Mouse (Mus musculus) R1 (cell line): ENCODE results near the gene E130114P18Rik.

Experiments used
- DNase-seq: peaks from one replicate; pipeline ENCODE4 v3.0.0-alpha.2; 2018; ENCODE audit warnings: low read depth, low spot score

Gene E130114P18Rik

DNA sequence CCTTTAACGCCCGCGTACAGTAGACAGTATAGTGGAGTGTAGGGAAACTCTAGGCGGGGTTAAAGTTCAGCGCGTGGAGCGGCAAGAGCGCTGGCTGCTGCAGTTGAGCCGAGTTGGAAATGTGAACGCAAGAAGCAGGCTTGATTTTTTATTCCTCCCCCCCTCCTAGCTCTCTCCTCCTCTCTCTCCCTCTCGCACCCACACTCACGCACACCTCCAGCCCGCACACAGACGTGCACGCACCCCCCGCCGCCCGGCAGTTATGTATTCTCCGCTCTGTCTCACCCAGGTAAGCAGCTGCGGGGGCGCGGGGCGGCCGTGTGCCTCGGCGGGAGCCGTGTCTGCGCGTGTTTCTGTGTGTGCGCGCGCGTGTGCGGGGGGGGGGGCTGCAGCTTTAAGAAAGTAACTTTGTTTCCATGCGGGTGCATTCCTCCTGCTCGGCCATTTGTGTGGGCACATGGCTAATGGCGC is at the start of gene E130114P18Rik:
Gene E130114P18Rik (minus strand): TSS at position 373 of the 471 bp plus-strand sequence.
- peak; percentile 78 for DNase-seq

GRCm38 (mm10) chr4:97827115-97827514 is 49.2 kb upstream of the E130114P18Rik start:
- no peak for DNase-seq

- DNase-seq, result no peak
Measured at GRCm38 (mm10) chr4:97825841-97826240, 48.0 kb upstream of the E130114P18Rik start.

DNA sequence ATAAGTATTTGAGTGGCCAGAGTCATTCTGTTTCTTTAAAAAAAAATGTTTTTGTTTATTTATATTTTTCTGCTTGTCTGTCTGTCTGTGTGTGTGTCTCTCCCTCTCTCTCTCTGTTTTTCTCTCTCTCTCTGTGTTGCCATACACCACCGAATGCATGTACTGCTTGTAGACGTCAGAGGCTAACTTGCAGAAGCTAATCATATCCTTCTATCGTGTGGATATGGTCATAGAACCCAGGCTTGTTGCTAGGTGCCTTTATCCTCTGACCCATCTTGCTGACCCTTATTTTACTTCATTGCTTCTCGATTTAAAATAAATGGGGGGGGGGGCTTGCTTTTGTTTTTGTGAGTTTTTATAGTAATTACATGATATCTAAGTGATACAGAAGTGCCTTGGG is 47.6 kb upstream of the E130114P18Rik start:
- DNase-seq, result no peak

GRCm38 (mm10) chr4:97824451-97824850 is 46.6 kb upstream of the E130114P18Rik start:
- no peak for DNase-seq

DNA sequence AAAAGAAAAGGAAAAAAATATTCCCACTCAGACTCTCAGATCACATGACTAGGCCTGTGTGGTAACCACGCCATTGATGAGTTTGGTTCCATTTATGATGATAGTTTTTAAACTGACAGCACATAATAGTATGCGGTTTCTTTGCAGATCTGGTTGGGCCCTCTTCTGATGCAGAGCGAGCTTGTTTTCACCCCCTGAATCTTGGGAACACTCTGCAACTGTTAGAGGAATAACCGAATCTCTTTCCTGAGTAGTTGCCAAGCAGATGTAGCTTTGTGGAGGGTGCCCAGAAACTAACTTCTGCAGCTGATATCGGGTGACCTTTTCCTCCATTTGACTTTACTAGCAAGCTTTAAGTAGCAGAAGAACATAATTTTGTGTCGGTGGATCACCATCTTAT is 45.6 kb upstream of the E130114P18Rik start:
- no peak for DNase-seq

DNA sequence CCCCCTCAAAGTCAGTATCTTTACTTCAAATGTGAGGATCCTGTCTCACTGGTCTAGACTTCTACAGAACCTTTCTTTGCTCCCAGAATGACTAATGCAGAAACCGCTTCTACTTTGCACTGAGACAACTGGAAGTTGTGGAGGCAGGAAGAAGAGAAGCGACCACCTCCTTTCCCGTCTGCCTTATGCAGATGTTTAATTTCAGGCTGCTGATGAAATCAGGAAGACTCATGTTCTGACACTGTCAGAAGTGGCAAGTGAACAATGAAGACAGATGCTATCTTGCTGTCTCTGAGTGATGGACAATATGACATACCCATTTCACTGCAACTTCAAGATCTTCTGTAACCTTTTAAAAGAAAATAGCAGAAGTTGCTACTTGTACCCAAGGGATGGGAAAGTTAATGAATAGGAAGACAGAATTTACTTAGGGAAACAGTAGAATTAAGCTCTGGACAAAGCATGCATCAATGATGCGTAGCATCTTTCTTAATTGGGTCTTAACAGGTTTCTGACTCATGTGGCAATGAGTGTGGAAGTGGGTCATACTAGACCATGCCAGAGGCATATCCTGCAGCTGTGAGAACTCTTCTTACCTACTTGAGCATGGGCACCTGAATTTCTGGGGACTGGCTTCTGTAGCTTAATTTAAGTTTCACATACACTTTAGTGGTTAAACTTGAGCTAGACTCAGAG is 43.8 kb upstream of the E130114P18Rik start:
- no peak for DNase-seq

- DNase-seq, result no peak
Measured at GRCm38 (mm10) chr4:97820474-97821259, 42.8 kb upstream of the E130114P18Rik start.

- DNase-seq, result no peak
Measured at GRCm38 (mm10) chr4:97819101-97819500, 41.2 kb upstream of the E130114P18Rik start.

DNA sequence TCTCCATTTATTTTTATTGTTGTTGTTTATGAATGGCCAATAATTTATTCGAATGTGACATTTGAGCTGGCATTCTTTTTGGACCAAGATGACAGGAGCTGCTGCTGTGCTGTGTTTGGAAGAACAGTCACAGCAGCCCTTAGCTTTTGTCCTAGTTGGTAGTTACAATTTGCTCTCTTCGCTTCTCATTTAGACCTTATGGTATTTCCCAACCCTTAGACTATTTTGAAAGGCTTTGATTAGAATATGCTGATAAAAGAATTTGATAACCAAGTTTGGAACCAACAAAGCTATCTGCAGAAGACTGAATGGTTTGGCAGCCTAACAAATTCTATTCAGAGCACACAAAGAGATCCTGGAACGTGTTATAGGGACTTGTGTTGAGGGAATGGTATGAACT is 40.6 kb upstream of the E130114P18Rik start:
- no peak for DNase-seq

DNA sequence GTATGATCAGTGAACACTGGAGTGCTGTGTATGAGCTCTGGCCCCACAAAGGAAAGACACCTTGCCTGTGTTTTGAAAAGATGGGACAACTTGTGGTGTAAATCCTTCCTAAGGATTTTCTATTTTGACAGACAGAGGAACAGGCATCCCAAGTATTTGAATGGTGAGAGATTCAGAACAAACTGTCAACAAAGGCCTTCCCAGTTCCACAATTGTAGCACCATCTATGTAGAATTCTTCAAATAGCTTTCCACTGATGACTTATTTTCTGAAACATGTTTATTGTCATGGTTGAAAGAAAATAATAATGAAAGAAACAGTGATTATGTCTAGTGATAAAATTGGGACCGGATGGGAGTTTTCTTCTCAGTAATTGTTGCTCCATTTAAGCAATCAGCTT is 39.9 kb upstream of the E130114P18Rik start:
- no peak for DNase-seq

DNA sequence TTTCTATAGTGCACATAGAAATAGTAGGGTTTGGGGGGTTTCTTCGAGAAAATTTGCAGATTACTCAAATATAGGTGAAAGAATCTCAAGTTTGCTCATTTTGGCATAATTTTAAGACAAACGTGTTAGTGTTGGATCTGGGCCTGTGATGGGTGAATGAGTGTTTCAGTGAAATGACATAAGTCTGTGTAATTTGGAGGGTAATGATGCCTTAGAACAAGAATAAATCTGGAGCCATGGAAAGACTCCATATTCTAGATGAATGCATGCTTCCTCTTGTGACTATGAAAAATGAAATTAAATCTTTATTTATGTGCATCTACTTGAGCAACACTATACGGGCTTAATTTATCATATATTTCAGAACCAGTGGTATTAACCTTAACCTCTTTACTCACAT is 38.9 kb upstream of the E130114P18Rik start:
- no peak for DNase-seq

DNA sequence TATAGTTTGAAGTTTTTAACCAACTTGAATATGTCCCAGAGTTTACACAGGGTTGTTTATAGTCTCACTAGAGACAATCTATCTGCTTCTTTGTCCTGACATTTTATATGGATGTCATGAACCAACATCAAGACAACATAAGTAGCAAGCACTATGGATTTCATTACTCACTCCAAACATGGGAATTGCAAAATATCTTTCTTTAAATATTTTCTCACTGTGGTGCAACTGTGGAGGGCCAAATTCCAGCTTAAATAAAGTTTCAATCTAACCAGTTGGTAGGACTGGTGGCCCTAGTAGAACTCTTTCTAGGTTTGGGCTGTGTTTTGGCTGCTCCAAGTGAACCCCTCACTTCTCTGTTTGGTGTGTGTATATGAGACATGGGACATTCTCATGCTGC is 38.1 kb upstream of the E130114P18Rik start:
- no peak for DNase-seq

- DNase-seq, result no peak
Measured at GRCm38 (mm10) chr4:97814515-97814914, 36.6 kb upstream of the E130114P18Rik start.

DNA sequence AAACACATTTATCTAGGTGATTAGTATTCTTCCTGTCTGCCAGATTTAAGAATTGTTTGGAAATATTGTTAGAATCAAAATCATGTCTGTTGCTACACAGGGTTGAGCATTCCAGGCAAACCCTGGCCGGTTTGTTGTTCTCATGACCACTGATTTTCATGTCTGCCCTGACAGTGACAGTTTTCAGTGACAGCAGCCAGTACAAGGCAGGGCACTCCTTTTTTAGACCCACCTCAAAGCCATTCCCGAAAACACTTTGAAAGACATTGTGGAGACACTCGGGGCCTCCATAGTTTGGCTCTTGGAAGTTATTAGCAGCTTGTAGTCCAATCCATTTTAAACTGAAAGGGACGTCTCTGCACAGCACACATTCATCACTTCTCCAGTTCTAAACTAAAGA is 36.1 kb upstream of the E130114P18Rik start:
- no peak for DNase-seq

- no peak for DNase-seq
Measured at GRCm38 (mm10) chr4:97813035-97813434, 35.2 kb upstream of the E130114P18Rik start.

DNA sequence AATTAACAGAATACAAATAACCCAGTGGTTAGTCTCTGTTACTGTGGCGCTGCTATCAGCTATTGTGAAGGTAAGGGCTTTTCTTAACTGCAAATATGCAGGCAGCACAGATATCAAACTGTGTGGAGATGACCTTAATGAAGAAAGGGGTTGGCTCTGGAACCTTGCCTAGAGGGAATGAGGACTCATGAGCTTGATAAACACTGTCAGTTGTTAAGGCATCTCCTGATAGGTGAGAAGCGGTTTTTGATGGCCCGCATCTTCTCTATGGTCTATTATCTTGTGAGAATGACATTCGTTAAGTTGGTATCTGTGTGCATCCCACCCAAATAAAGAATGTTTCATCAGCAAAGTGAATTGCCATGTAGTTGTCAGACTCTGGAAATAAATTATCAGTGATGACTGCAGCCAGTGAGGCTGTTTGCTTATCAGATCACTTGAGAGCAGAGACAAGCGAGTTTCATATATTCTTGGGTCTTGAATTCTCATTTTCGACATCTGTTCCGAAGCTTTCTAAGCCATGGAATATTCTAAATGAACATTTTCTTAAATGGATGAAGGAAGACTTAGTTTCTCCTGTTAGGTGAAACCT is 32.6 kb upstream of the E130114P18Rik start:
- no peak for DNase-seq

DNA sequence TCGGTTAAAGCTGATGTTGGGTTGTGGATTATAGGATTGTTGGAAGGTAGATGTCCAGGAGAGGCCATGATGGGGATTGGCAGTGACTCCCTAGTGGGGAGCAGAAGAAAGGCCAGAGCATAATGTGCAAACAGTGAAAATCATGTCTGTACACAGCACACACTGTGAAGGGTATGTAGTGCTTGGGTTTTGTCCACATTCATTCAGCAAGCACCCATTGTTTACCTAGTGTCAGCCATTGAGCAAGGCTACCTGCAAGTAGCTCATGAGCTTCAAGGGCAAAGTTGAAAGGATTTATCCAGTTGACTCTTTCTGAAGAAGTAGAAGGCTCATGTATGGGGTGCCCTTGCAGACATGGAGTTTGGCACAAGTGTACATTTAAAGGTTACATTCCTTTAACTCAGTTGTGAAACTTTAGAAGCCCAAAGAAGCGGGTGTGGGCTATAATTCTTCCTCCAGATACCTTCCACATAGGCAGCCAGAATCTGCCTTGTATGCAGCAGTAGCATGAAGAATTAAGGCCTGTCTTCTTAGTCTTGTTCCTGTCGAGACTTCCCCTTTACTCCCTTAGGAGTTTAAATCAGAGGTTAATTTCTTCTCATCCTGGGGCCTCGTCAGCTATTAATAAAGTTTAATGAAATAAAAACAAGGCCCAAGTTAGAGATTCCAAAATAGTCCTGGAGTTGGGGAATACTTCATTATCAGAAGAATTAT is 31.9 kb upstream of the E130114P18Rik start:
- DNase-seq, result no peak

DNA sequence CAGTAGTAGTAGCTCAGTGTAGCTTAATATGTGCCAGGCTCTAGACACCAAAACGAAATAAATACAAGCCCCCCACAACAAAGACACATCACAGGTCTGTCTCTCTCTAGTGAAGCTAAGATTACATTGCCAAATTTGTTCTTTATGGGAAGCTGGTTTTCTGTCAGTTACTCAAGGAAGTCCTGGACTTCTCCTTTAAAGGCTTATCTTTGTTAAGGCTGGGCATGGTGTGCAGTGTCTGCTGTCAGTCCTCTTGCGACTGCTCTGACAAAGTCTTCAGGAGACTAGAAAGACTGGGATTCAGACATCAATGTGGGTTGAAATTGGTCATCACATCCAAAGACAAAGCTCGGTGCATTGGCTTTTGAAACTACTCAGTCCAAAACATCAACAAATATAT is 31.0 kb upstream of the E130114P18Rik start:
- DNase-seq, result no peak

DNA sequence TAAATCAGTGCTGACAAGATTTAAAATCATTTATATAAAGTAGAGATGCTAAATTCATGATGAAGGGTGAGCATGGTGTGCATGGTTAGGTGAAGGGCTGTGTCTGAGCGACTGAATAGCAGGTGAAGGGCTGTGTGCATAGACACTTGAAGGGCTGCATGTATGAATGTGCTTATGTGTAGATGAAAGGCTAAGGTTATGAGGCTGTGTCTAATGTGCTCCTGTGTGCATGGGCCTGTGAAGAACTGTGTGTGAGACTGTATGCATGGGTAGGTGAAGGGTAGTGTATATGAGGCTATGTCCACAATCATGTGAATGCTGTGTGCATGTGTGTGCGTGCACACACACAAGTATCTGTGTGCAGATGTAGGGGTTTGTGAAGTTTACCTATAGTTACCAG is 29.0 kb upstream of the E130114P18Rik start:
- DNase-seq, result no peak

- DNase-seq, result no peak
Measured at GRCm38 (mm10) chr4:97805896-97806808, 28.3 kb upstream of the E130114P18Rik start.
